Mouse (Mus musculus): ENCODE data around the gene Evi5l.

DNA sequence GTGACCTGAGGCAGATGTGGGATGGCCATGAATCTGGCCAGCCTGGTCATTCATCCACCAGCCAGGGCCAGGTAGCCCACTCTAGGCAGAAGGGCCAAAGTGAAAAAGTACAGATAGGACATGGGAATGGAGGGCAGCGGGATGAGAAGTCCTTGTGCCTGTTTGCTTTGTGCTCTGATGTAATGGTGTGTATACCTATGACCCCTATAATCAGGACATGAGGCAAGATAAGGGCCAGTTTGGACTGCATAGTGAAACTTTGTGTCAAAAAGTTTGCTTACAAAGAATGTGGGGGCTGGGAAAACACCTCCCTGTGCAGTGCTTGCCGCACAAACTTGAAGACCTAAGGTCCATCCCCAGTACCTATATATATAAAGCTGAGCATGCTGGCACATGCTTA lies 19.8 kb downstream of the Evi5l start:
- no peak for TF ChIP-seq CHD2 (IDR thresholded peaks at IDR 0.05; ENCODE audit: low read depth, low read length)
- TF ChIP-seq ZNF384 (IDR thresholded peaks at IDR 0.05; ENCODE audit: low read depth, low read length), result no peak
- no peak for TF ChIP-seq ZC3H11A (IDR thresholded peaks at IDR 0.05; ENCODE audit: borderline replicate concordance, low read depth, low read length)
- TF ChIP-seq MAFK (IDR thresholded peaks at IDR 0.05; ENCODE audit: insufficient read depth, low read depth, low read length), result no peak

All from ES-E14 (cell line).